Mouse (Mus musculus) right cerebral cortex, postnatal 4 days (tissue): ENCODE data around the gene Prop1.

Experiments
- DNase-seq: peaks from one replicate; pipeline ENCODE4 v3.0.0-alpha.2; 2022

Gene Prop1

DNA sequence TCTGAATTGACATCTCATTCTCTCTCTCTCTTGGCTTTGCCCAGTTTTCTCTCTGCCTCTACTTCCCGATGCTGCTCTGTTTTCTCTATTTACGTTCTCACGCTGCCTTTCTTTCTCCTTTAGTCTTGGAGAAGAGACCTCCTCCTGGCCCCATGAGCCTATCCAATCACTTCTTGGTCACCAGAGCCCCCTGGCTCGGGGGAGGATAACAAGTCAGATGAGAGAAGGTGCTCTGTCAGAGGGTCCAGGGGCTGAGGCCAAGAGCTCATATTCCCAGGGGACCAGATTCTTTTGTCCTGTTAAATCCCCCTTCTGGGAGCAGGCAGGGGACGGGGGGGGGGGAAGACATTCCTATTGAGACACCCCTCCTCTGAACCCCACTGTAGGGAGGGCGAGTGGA is at the start of gene Prop1:
Gene Prop1 (minus strand): TSS at position 101 of the 400 bp plus-strand sequence.
- DNase-seq: no peak

DNA sequence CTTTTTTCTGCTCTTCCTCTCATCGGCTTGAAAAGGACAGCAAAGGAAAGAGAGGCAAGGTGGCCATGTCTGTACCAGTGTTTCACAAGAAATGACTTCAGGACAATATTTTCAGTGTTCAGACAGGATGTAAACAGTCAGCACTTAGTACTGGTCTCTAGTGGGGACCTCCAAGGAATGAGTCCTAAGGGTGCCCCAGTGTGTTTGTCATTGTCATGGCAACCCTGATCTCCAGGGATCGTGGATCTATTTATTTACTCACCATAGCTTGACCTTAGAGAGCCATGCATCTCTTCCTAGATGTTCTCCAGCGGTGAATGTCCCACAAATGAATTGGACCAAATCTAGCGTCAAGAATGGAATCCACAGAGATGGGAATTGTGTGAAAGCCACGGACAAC is 49.7 kb upstream of the Prop1 start, which contains the start of gene Olfr51:
Gene Olfr51 (plus strand): TSS at position 301 of the 400 bp plus-strand sequence.
- DNase-seq: no peak

DNA sequence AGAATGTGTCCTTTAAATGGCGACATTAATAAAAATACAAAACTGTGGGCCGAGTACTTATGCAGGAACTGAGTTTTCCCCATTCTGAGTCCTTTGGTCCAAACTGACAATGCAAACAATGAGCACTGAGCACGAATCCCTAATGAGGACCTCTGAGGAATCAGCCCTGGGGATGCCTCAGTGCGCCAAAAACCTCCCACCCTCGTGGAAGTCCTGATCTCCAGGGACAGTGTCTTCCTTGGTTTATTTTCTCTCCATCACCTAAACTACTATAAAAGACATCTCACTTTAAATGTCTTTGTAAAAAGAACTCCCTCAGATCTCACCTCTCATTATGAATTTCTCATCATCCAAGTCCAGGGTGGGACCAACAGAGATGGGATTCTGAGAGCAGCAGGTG is 28.1 kb upstream of the Prop1 start, which contains the start of gene Olfr1377:
Gene Olfr1377 (plus strand): TSS at position 301 of the 400 bp plus-strand sequence.
- no peak for DNase-seq

DNA sequence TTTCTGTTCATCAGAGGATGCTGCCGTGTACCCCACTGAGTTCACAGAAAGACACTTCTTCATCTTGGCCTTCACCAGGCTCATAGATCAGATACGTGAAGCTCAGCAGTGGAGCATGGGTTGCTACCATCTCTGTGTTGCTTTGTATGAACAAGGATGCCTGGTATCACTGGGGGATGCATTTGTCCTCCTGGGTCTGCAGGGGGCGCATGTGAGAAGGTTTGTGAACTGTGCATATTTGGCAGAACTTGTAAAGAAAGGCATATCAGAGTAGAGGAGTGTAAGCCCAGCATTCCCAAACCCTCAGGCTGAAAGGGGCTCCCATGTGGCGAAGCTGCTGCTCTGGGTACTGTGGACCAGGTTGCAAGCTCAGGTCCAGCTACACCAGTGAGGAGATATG is 23.7 kb upstream of the Prop1 start:
- DNase-seq: peak; percentile 3

DNA sequence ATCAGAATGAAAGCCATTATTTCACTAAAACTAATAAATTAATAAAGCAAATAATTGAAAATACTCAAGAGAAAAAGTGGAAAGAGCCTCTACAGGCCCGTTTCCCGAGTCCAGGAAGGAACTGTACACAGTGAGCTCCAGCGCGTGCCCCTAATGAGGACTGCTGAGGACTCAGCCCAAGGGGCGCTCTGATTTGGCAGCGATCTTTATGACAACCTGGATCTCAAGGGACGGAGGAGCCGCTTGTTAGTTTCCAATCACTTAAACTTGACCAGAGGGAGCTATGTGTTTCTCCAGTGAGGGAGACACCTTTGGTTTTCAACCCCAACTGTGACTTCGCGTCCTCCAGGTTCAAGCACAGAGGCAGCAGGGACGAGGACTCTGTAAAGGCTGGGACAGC is 12.7 kb upstream of the Prop1 start, which contains the start of gene Olfr1378:
Gene Olfr1378 (plus strand): TSS at position 301 of the 400 bp plus-strand sequence.
- no peak for DNase-seq

DNA sequence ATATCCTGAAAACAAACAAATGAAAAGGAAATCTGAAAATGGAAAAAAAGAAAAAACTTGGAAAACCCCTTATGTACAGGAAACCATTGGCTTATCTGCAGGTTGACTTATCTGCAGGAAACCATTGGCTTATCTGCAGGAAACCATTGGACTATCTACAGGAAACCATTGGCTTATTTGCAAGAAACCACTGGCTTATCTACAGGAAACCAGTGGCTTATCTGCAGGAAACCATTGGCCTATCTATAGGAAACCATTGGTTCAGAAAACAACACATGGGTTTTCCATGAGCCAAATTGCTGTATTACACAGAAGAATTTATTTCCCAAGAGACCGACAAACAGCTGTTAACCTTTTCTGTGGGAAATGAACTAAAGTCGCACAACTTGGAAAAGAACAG is 11.3 kb upstream of the Prop1 start:
- DNase-seq: no peak

DNA sequence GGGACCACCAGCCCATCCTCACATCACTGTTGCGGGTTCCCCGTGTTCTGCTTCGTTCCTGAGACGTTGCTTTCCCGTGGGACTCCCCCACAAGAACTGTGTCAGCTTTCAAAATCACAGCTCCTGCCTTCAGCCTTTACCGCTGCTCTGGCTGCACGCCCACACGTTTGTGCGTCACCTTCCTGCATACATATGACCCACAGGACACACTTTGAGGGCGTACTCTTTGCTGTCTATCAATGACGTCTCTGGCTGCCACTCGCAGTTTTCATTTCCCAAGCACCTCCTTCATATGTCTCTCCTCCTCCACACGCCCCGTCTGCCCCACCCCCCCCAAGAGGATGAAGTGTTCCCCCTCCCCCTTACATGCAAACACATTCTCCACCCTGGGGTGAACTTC is 1.3 kb downstream of the Prop1 start:
- no peak for DNase-seq

DNA sequence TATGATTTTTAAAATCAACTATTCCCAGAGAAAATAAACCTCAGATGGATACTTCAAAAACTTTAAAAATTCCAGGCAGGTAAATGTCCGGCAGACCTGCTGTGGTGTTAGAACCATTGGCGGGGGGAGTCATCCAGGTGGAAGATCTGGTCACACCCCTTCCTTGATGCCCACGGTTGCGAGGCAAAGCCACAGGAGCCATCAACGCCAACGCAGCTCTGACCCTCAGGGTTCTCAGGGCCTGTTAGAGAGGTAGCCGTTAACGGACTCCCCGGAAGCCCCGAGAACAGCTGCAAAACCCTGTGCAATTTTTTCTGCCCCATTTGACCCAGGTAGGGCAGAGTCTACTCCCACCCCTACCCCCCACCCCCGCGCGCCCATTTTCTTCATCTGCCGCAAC is 10.1 kb downstream of the Prop1 start, which contains the start of gene 4933414I15Rik:
Gene 4933414I15Rik (minus strand): TSS at position 260 of the 400 bp plus-strand sequence.
- no peak for DNase-seq

DNA sequence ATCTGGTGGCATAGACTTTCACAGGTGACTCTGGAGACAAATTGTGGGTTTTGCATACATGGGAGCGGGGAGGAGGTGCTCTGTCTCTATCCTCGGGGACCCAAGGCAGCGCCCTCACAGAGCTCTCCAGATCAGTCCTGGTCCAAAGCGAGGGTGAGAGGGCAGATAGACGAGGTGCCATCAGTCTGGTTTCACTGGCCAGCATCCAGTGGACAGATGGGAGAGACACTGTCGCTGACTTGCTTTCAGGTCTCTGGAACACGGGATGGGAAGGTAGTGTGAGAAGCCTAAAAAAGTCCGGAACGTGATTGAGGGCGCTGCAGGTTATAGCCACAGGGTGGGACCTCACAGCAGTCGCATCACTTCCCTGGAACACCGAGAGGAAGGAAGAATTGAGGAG is 11.2 kb downstream of the Prop1 start:
- DNase-seq: no peak

DNA sequence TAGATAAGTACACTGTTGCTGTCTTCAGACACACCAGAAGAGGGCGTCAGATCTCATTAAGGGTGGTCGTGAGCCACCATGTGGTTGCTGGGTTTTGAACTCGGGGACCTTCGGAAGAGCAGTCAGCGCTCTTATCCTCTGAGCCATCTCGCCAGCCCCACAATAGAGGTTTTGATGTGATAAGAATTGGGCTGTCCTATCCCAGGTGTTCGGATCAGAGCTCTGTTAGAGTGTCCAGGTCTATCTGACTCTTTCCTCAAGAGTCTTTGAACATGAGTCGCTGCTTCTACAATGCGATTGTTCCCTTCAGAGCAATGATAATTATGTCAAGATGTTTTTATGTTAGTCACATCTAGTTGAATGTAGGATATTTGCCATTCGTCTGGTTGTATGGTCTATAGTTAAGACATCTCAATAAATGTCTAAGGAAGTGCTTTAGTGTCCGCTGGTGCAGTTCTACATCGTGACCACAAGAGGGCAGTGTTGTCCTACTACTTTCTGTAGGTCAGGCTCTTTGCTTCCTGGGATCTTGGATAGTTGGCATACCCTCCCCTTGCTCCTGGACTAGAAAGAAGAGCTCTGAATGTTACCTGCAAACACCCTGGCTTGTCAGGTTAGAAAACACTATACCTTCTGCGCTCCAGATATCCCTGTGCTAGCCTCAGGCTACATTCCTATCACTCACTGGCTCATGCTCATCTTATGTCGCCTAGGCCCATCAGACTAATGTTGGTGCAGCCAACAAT is 13.8 kb downstream of the Prop1 start:
- no peak for DNase-seq

DNA sequence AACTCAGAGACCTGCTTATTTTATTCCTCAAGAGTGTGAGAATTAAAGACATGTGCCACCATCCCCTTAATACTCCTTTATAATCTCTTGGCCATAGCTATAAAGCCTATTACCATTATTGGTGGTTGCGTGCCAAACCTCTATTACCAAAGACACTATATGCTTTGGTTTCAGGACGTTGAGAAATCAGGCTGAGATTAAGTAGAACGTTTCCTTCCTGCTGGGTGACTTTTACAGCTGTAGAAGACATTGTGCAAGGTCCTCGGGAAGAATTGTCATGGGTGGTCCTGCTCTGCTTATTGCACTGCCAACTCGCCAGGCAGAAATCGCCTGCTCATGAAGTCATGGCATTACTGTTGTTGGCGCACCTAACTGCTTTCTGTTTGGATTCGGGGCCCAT is 15.1 kb downstream of the Prop1 start:
- DNase-seq: no peak

DNA sequence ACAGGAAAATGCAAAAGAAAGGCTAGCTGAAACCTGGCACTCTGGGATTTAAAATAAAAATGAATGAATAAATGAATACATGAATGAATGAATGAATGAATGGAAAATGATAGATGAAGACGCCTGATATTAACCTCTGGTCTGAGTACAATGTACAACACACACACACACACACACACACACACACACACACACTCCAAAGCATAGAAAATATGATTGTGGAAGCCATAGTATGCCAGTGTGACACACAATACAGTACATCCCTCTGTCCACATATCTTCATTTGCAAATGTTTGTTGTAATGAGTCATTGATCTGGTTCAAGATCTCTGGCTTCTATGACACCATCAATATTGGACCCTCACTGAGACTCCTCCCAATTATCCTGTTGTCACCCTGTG is 21.5 kb downstream of the Prop1 start:
- no peak for DNase-seq

DNA sequence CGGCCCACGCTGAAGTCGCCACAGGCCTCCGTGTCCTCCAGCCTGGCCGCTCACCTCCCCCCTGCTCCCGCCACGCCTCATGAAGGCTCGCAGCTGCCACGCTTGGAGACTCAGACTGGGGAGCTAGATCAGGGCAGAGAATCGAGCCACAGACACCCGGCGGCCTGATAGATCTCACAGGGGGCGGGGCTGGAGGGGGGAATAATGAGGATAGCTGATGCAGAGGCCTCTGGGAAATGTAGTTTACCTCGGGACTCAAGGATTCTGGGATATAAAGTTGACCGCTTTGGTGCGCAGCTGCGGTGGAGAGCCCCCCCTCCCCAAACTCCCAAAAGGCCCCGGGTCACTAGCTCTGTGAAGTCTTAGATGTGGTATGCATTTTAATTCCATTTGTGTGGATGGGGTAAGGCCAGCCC is 22.1 kb downstream of the Prop1 start, which contains the start of gene Zfp354b:
Gene Zfp354b (minus strand): TSS at position 183 of the 416 bp plus-strand sequence.
- DNase-seq: peak; percentile 83

DNA sequence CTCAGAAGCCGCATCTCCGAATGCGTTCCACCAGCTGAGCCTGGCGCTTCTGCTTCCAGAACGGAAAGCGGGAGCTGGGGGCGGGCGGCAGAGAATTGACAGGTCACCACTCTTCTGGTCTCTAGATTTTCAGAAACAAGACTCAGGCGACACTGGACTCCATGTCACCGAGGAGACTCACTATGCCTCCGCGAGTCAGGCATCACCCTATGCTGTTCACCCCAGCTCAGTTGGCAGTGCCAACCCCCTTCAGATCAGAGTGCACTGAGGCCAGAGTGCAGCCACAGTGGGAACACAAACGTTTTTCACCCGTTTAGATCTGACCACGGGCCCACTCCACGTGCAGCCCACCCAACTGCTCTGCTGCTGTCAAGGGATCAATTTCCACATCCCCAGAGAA is 22.5 kb downstream of the Prop1 start:
- no peak for DNase-seq

DNA sequence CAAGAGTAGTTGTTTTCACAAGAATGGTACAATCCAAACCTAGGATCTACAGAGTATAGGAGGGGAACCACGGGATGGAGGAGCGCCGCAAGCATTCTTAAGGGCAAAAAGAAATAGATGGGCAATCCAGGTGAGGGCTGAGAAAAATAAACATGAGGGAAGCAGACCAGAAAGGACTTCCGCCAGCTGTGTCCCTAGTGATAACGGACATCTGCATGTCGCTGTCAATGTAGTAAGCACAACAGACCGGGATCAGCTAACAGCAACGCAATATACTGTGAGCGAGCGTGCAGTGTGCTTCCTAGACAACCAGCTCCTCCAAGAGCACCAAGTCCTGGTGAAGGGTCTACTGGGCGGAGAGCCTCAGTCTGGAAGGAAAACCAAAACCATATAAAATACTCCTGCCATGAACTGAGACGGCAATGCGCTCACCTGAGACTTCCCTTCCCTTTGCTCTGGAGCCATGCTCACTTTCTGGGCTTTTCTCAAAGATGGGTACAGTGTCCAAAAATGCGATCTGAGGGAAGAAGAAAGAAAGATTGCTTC is 23.0 kb downstream of the Prop1 start:
- peak; percentile 18 for DNase-seq

DNA sequence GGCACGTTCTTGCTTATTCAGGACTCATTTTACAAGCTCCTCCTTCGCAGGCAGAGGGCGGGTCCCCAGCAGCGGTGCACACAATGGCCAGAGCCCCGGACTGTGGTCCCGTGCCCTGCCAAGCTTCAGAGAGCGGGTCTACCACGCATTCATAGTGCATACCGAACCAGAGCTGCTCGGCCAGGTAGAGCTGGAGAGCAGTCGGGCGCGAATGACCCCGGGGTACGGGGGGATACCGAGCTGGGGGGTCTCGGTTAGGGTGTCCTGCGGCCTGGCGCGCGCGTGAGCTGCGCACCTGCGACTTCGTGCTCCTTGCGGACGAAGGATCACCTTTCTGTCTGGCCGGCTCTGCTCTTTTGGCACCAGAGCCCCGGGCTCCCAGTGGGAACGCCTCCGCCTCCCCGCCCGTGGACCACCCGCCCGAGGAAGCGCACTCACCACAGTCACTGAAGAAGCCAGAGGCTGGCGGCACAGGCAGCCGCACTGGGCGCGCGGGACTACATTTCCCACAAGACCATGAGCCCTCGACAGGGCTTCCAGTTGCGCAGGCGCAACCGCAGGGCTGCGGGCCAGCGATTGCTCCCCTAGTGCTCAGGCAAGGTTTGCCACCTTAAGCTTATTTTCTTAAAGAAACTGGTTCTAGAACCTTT is 37.8 kb downstream of the Prop1 start, which contains the start of gene Zfp2:
Gene Zfp2 (minus strand): TSS at position 495 of the 650 bp plus-strand sequence.
- DNase-seq: peak; percentile 92

DNA sequence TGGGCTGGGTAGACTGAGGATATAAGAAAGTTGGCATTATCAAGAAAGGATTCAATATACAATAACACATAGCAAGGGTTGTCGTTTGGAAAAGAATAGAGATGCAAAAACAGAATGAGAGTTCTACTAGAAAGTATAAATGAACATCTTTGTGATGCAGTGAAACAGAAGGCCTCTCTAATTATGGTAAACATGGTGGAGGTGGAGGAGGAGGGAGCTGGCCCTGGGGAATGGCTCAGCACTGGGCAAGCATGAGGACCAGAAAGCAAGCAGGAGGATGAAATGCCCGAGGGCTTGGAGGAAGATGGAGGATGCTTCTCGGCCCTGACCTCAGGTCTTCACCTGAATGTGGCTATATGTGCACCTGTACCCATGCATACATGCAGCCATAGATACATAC is 39.1 kb downstream of the Prop1 start:
- no peak for DNase-seq

DNA sequence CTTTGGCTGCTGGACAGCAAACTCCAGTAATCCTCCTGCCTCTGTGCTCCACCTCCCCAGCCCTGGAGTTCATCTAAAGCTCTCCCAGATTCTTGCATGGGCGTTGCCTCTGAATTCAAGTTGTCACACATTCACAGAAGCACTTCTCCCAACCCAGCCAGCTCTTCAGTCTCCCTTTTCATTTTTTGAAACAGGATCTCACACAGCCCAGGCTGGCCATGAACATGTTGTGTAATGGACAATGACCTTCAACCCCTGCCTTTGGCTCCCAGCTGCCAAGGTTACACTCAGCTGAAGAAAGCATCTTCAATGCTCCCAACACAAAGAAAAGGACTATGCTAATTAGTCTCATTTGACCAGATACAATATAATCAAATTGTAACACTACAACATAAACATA is 40.3 kb downstream of the Prop1 start:
- DNase-seq: no peak

DNA sequence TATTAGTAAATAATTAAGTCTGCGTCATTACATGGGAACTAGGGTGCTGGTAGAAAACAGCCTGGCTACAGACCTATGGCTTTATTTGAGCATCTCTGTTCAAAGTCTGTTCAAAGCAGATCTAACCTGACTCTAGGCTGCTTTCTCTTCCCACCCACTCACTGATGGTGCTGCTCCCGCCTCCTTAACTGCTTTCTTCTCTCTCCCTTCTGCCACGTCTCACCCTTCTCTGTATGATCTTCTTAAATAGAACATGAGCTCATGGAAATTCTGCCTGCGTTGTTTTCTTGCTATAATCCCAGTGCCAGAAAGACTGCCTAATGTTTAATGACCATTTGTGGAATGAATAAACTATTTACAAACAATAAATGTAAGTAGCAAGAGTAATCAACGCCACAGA is 45.4 kb downstream of the Prop1 start:
- no peak for DNase-seq
